Mouse (Mus musculus) MEL (cell line): ENCODE data around the gene Slc22a17. TPM values are rescaled to one million over a fixed set of nuclear protein-coding genes. Genes with fewer than 3 reads are reported as not detected.

Source experiments
- DNase-seq: peaks from one replicate; pipeline ENCODE4 v3.0.0; 2011; ENCODE audit warnings: low read depth, low spot score
- H3K27ac ChIP-seq: 2 replicates; pipeline ENCODE4 v1.5.1; 2012; ENCODE audit warnings: low read depth, mild to moderate bottlenecking, control low read depth, low read length, moderate library complexity; ENCODE audit not compliant: control insufficient read depth
- H3K27me3 ChIP-seq, 2 experiments: fragments of 150-350 bp in 1 of 2; sonication (generic) in 1 of 2; 2 replicates each; pipeline ENCODE4 v1.6.1; 2012; ENCODE audit warnings: low read length in 2 of 2, mild to moderate bottlenecking in 2 of 2, improper control_type of control experiment in 1 of 2, moderate library complexity in 1 of 2; ENCODE audit not compliant: insufficient read depth in 2 of 2, control insufficient read depth in 1 of 2
- H3K36me3 ChIP-seq, 2 experiments: 2 replicates each; pipeline ENCODE4 v1.6.1; 2012 to 2014; ENCODE audit warnings: low read length in 2 of 2, improper control_type of control experiment in 1 of 2, inconsistent platforms in 1 of 2, mild to moderate bottlenecking in 1 of 2; ENCODE audit not compliant: insufficient read depth in 2 of 2, control insufficient read depth in 1 of 2
- H3K4me1 ChIP-seq, 2 experiments: fragments of 150-350 bp in 1 of 2; sonication (generic) in 1 of 2; 2 replicates each; pipeline ENCODE4 v1.6.1; 2012; ENCODE audit warnings: low read length in 2 of 2, improper control_type of control experiment in 1 of 2, mild to moderate bottlenecking in 1 of 2; ENCODE audit not compliant: insufficient read depth in 2 of 2, control insufficient read depth in 1 of 2
- H3K4me3 ChIP-seq, 2 experiments: fragments of 150-350 bp in 1 of 2; sonication (generic) in 1 of 2; 2 replicates each; pipeline ENCODE4 v1.5.1; 2012; ENCODE audit warnings: low read depth in 2 of 2, low read length in 2 of 2, mild to moderate bottlenecking in 2 of 2, moderate library complexity in 2 of 2, control low read depth in 1 of 2, improper control_type of control experiment in 1 of 2; ENCODE audit not compliant: control insufficient read depth in 1 of 2, insufficient read depth in 1 of 2
- H3K79me2 ChIP-seq: 2 replicates; pipeline ENCODE4 v1.6.1; 2012; ENCODE audit warnings: mild to moderate bottlenecking, low read length, moderate library complexity; ENCODE audit not compliant: control insufficient read depth, poor library complexity, insufficient read depth
- H3K9ac ChIP-seq: 2 replicates; pipeline ENCODE4 v1.6.1; 2012; ENCODE audit warnings: low read depth, mild to moderate bottlenecking, control low read depth, low read length, moderate library complexity; ENCODE audit not compliant: control insufficient read depth, poor library complexity, severe bottlenecking
- H3K9me3 ChIP-seq: fragments of 150-350 bp; sonication (generic); replicated peaks from 2 replicates; pipeline ENCODE4 v1.6.1; 2012; ENCODE audit warnings: mild to moderate bottlenecking, low read length, improper control_type of control experiment, moderate library complexity; ENCODE audit not compliant: insufficient read depth
- BHLHE40 ChIP-seq: IDR thresholded peaks from 2 replicates; pipeline ENCODE4 v1.6.1; 2012; ENCODE audit warnings: low read depth, mild to moderate bottlenecking, inconsistent platforms, low read length, improper control_type of control experiment, borderline replicate concordance
- CHD1 ChIP-seq: IDR thresholded peaks from 2 replicates; pipeline ENCODE4 v1.6.1; 2012; ENCODE audit warnings: low read depth, mild to moderate bottlenecking, inconsistent platforms, low read length, improper control_type of control experiment
- EP300 ChIP-seq, 2 experiments: IDR thresholded peaks; 2 replicates each; pipeline ENCODE4 v1.6.1; 2011; ENCODE audit warnings: improper control_type of control experiment in 2 of 2, low read length in 2 of 2, low read depth in 1 of 2, mild to moderate bottlenecking in 1 of 2
- MAZ ChIP-seq: IDR thresholded peaks from 2 replicates; pipeline ENCODE4 v1.6.1; 2012; ENCODE audit warnings: low read depth, mild to moderate bottlenecking, inconsistent platforms, low read length, improper control_type of control experiment
- MYC ChIP-seq: IDR thresholded peaks from 2 replicates; pipeline ENCODE4 v1.6.1; 2011; ENCODE audit warnings: low read depth, mild to moderate bottlenecking, low read length, improper control_type of control experiment, moderate library complexity
- TAL1 ChIP-seq: IDR thresholded peaks from 2 replicates; pipeline ENCODE4 v1.6.1; 2012; ENCODE audit warnings: mild to moderate bottlenecking, inconsistent platforms, low read length, moderate library complexity, mixed read lengths
- TCF12 ChIP-seq: IDR thresholded peaks from 2 replicates; pipeline ENCODE4 v1.6.1; 2014; ENCODE audit warnings: low read depth, mild to moderate bottlenecking, inconsistent platforms, low read length, improper control_type of control experiment, moderate library complexity
- polyA plus RNA-seq, 2 experiments: library from polyadenylated mRNA; stranded (reverse) in 1 of 2; unstranded in 1 of 2; fragments of >175 nt in 1 of 2; fragments of >200 nt in 1 of 2; gene quantifications; 2 replicates each; pipeline versions ENCODE4 v1.2.1 to v1.2.4; 2012; ENCODE audit warnings: low replicate concordance in 2 of 2, low read depth in 1 of 2; ENCODE audit not compliant: insufficient read length in 2 of 2, insufficient read depth in 1 of 2, missing spikeins in 1 of 2
- total RNA-seq: library from RNA; depleted of rRNA; stranded (reverse); fragments of 300-350 nt; gene quantifications from 2 replicates; pipeline ENCODE4 v1.2.3, GENCODE M21; 2012; rRNA removed

The Slc22a17 gene
- total and polyA plus RNA-seq, 3 experiments = 0.31 to 1.1 TPM; not detected in 1

DNA sequence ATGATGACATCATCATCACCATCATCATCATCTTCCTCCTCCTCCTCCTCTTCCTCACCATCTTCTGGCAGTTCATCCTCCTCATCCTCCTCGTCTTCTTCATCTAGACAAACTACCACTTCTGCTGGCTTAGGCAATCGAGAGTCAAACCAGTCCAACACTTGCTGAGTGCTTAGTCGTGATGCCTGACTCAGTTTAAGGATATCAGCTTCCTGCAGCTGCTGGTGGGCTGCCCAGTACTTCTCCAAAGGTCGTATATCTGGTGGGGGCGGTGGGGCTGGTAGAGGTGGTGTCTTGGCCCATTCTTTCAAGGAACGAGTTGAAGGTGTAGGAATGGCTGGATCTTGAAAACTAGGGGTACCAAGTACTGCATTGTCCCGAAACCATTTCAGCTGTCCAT, 56.2 kb downstream of the Slc22a17 start:
- no peak overlapping the region; the same call in 1 of the 2 replicates for H3K27ac ChIP-seq
- peak; percentile 62 for DNase-seq
- no peaks in the 10 kb centered on the region for H3K79me2 ChIP-seq
- peaks cover 0 to 16% of the 10 kb centered on the region in 2 experiments; a peak in 2 of 4 replicates for H3K4me1 ChIP-seq
- no peaks in the 10 kb centered on the region for H3K27me3 ChIP-seq
- H3K9me3 ChIP-seq = no peaks in the 10 kb centered on the region
- no peak overlapping the region for H3K4me3 ChIP-seq
- TF ChIP-seq BHLHE40 (no peak), MYC (no peak), TAL1 (peak; percentile 79), TCF12 (0 out of 2 replicates have a peak, but pooled peaks have one; percentile 20), EP300 (IDR thresholded peaks at IDR 0.05; ENCODE audit: low read depth in 1 of 2, low read length in 2 of 2) (peak; percentile 23 to 55; a peak in 2 of 4 replicates), CHD1 (no peak), MAZ (no peak)
- peaks cover 0 to 11% of the 10 kb centered on the region in 2 experiments; a peak in 2 of 4 replicates for H3K36me3 ChIP-seq
- H3K9ac ChIP-seq = no peak overlapping the region

Other genes with a start within 250 kb of the Slc22a17 start
- gene 1700123O20Rik, start 226.9 kb downstream of the Slc22a17 start, total RNA-seq = 44.2 and 47.0 TPM in 2 replicates
- 10 to 100 TPM in 1 of 2 experiments, not detected in 1; 72.8 TPM for gene 1700123O20Rik, start 226.9 kb downstream of the Slc22a17 start, polyA plus RNA-seq
- gene Acin1, start 226.2 kb downstream of the Slc22a17 start, total RNA-seq = 110 and 115 TPM in 2 replicates
- 100 to 1,000 TPM; 103 to 248 TPM for gene Acin1, start 226.2 kb downstream of the Slc22a17 start, polyA plus RNA-seq
- gene Gm29776, start 214.3 kb downstream of the Slc22a17 start, total RNA-seq = not detected in 2 replicates
- gene Gm29776, start 214.3 kb downstream of the Slc22a17 start, polyA plus RNA-seq = not detected
- not detected in 2 replicates for gene Cebpe, start 201.0 kb downstream of the Slc22a17 start, total RNA-seq
- gene Cebpe, start 201.0 kb downstream of the Slc22a17 start, polyA plus RNA-seq = under 1 TPM in 1 of 2 experiments, not detected in 1; 0.32 TPM
- gene Slc7a8, start 131.2 kb downstream of the Slc22a17 start, total RNA-seq = 0.07 and 0.08 TPM in 2 replicates
- gene Slc7a8, start 131.2 kb downstream of the Slc22a17 start, polyA plus RNA-seq = under 1 TPM in 1 of 2 experiments, not detected in 1; 0.29 TPM
- not detected in 2 replicates for gene Rnf212b, start 99.0 kb downstream of the Slc22a17 start, total RNA-seq
- not detected for gene Rnf212b, start 99.0 kb downstream of the Slc22a17 start, polyA plus RNA-seq
- 4.7 and 4.9 TPM in 2 replicates for gene Homez, start 42.2 kb downstream of the Slc22a17 start, total RNA-seq
- gene Homez, start 42.2 kb downstream of the Slc22a17 start, polyA plus RNA-seq = 1 to 10 TPM in 1 of 2 experiments, not detected in 1; 8.5 TPM
- gene Ppp1r3e, start 35.6 kb downstream of the Slc22a17 start, total RNA-seq = 0.56 and 0.73 TPM in 2 replicates
- 1 to 10 TPM in 1 of 2 experiments, not detected in 1; 1.2 TPM for gene Ppp1r3e, start 35.6 kb downstream of the Slc22a17 start, polyA plus RNA-seq
- gene Bcl2l2, start 29.8 kb downstream of the Slc22a17 start, total RNA-seq = 10.5 and 12.5 TPM in 2 replicates
- gene Bcl2l2, start 29.8 kb downstream of the Slc22a17 start, polyA plus RNA-seq = 10 to 100 TPM in 1 of 2 experiments, not detected in 1; 18.8 TPM
- 0.58 and 0.88 TPM in 2 replicates for gene Gm20521, start 29.7 kb downstream of the Slc22a17 start, total RNA-seq
- 1 to 10 TPM in 1 of 2 experiments, not detected in 1; 3.4 TPM for gene Gm20521, start 29.7 kb downstream of the Slc22a17 start, polyA plus RNA-seq
- 82.3 and 85.8 TPM in 2 replicates for gene Pabpn1, start 20.6 kb downstream of the Slc22a17 start, total RNA-seq
- gene Pabpn1, start 20.6 kb downstream of the Slc22a17 start, polyA plus RNA-seq = 100 to 1,000 TPM in 1 of 2 experiments, not detected in 1; 393 TPM
- not detected in 2 replicates for gene Efs, start 13.0 kb upstream of the Slc22a17 start, total RNA-seq
- gene Efs, start 13.0 kb upstream of the Slc22a17 start, polyA plus RNA-seq = not detected
- gene Il25, start 19.6 kb upstream of the Slc22a17 start, total RNA-seq = not detected in 2 replicates
- not detected for gene Il25, start 19.6 kb upstream of the Slc22a17 start, polyA plus RNA-seq
- gene Cmtm5, start 23.1 kb upstream of the Slc22a17 start, total RNA-seq = not detected in 2 replicates
- gene Cmtm5, start 23.1 kb upstream of the Slc22a17 start, polyA plus RNA-seq = not detected
- not detected in 2 replicates for gene Myh6, start 53.8 kb upstream of the Slc22a17 start, total RNA-seq
- gene Myh6, start 53.8 kb upstream of the Slc22a17 start, polyA plus RNA-seq = not detected
- gene Gm17428, start 63.8 kb upstream of the Slc22a17 start, total RNA-seq = not detected in 2 replicates
- not detected for gene Gm17428, start 63.8 kb upstream of the Slc22a17 start, polyA plus RNA-seq
- not detected in 2 replicates for gene Myh7, start 81.5 kb upstream of the Slc22a17 start, total RNA-seq
- gene Myh7, start 81.5 kb upstream of the Slc22a17 start, polyA plus RNA-seq = not detected
- gene Ngdn, start 102.3 kb upstream of the Slc22a17 start, total RNA-seq = 138 and 148 TPM in 2 replicates
- gene Ngdn, start 102.3 kb upstream of the Slc22a17 start, polyA plus RNA-seq = 100 to 1,000 TPM in 1 of 2 experiments, not detected in 1; 140 TPM
- 0.42 TPM in 2 replicates for gene Zfhx2, start 179.2 kb upstream of the Slc22a17 start, total RNA-seq
- gene Zfhx2, start 179.2 kb upstream of the Slc22a17 start, polyA plus RNA-seq = 1 to 10 TPM in 1 of 2 experiments, not detected in 1; 3.2 TPM
- 8.7 and 9.0 TPM in 2 replicates for gene Thtpa, start 181.7 kb upstream of the Slc22a17 start, total RNA-seq
- 10 to 100 TPM in 1 of 2 experiments, not detected in 1; 13.2 TPM for gene Thtpa, start 181.7 kb upstream of the Slc22a17 start, polyA plus RNA-seq
- gene Ap1g2, start 193.5 kb upstream of the Slc22a17 start, total RNA-seq = 12.5 and 12.6 TPM in 2 replicates
- gene Ap1g2, start 193.5 kb upstream of the Slc22a17 start, polyA plus RNA-seq = 10 to 100 TPM in 1 of 2 experiments, not detected in 1; 47.9 TPM
- not detected in 2 replicates for gene Jph4, start 203.8 kb upstream of the Slc22a17 start, total RNA-seq
- gene Jph4, start 203.8 kb upstream of the Slc22a17 start, polyA plus RNA-seq = not detected